8 mouse cellular contexts compared by ENCODE assay signal in the genomic region with DNA sequence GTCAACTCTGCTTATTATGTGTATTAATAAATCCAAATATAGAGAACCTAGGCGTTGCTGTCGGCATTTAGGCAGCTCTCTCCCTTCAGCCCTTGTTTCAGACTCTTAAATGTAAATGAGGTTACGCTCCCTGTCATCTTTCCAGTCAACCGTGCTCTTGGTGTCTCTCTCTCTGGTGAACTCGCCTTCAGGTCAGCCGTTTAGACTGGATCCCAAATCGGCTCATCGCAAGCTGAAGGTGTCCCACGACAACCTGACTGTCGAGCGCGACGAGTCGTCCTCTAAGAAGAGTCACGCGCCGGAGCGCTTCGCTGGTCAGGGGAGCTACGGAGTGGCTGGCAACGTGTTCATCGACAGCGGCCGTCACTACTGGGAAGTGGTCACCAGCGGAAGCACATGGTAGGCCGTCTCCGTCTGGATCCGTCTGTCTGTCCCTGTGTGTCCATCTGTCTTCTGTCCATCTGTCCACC. TPM values are rescaled to one million over a fixed set of nuclear protein-coding genes. Genes with fewer than 3 reads are reported as not detected.
DNase-seq lines count a peak whose midpoint lies in the region; ATAC-seq and TF ChIP-seq lines count a peak whose summit lies in the region.
"Not testable (repeated sequence)": the region's sequence is repeated elsewhere in the genome, so short reads cannot be mapped to it uniquely, and the experiment has no call there.

No protein-coding gene starts in this region.

- not testable (repeated sequence) for H3K4me2 ChIP-seq in forebrain, embryonic 16.5 days (ENCODE audit: low read length); neural tube, embryonic 11.5 days (ENCODE audit: low read depth)
- peak overlapping the region; percentile 38; the same call in 1 of the 2 replicates for H3K4me2 ChIP-seq in liver, postnatal 0 days (ENCODE audit: low read depth, low read length)

- peak; percentile 75 for DNase-seq in ES-E14 (ENCODE audit: low read depth, low spot score)
- DNase-seq in cerebellum, adult 2 months = peak; percentile 65 to 67
- DNase-seq in heart, postnatal 25 days (ENCODE audit: low spot score) = peak; percentile 55
- peak; percentile 85 for DNase-seq in layer of hippocampus, adult 11-12 months (ENCODE audit: low spot score)
- peak; percentile 64 for DNase-seq in liver, postnatal 0 days
- not testable (repeated sequence) for DNase-seq in neural tube, embryonic 11.5 days (ENCODE audit: low spot score)
- peak; percentile 41 for DNase-seq in thymus, postnatal 0 days (ENCODE audit: low spot score)

- H3K9me3 ChIP-seq in ES-E14 (ENCODE audit: control insufficient read depth, insufficient read depth, low read depth, low read length) = peaks cover 58% of the 10 kb centered on the region
- H3K9me3 ChIP-seq in forebrain, embryonic 16.5 days (ENCODE audit: control insufficient read depth, low read length) = peaks cover 39% of the 10 kb centered on the region
- peaks cover 25% of the 10 kb centered on the region for H3K9me3 ChIP-seq in liver, postnatal 0 days (ENCODE audit: low read length)
- H3K9me3 ChIP-seq in neural tube, embryonic 11.5 days (ENCODE audit: control insufficient read depth, low read length) = peaks cover 41% of the 10 kb centered on the region

- intact Hi-C loops in heart, postnatal 25 days (cut with DNase I) = not testable (repeated sequence)

- in situ Hi-C loops in ES-E14 (cut with MboI; ENCODE audit: low sequenced_read_pairs in 2 of 2, unreplicated experiment in 2 of 2) = not testable (repeated sequence)

- TF ChIP-seq POLR2A in cerebellum, adult 2 months (IDR thresholded peaks at IDR 0.05; ENCODE audit: borderline replicate concordance, insufficient read depth, low read length) = not testable (repeated sequence)

- H3K27me3 ChIP-seq in cerebellum, adult 2 months (ENCODE audit: control insufficient read depth, insufficient read depth, low read length); forebrain, embryonic 16.5 days (replicated peaks; ENCODE audit: control insufficient read depth, insufficient read depth, low read length); neural tube, embryonic 11.5 days (ENCODE audit: control insufficient read depth, insufficient read depth, low read length): not testable (repeated sequence)
- peaks cover 36% of the 10 kb centered on the region; the same call in 1 of the 2 replicates for H3K27me3 ChIP-seq in liver, postnatal 0 days (ENCODE audit: insufficient read depth, low read length)

- not testable (repeated sequence) for TF ChIP-seq CTCF in cerebellum, adult 2 months (IDR thresholded peaks at IDR 0.05; ENCODE audit: borderline replicate concordance, insufficient read depth, low read depth, low read length); liver, postnatal 0 days (IDR thresholded peaks at IDR 0.05; ENCODE audit: low read depth)

- peak; percentile 12 for ATAC-seq in forebrain, embryonic 16.5 days
- ATAC-seq in liver, postnatal 0 days = not testable (repeated sequence)
- peak; percentile 10 for ATAC-seq in neural tube, embryonic 11.5 days (ENCODE audit: insufficient read depth, low FRiP score, low TSS enrichment)

- not testable (repeated sequence) for TF ChIP-seq EP300 in liver, postnatal 0 days (IDR thresholded peaks at IDR 0.05; ENCODE audit: low read depth)

- peak overlapping the region; percentile 1; the same call in 1 of the 2 replicates for H3K27ac ChIP-seq in ES-E14 (ENCODE audit: insufficient read depth, low read depth, low read length, poor library complexity, severe bottlenecking)
- H3K27ac ChIP-seq in cerebellum, adult 2 months (ENCODE audit: insufficient read depth, low read length); liver, postnatal 0 days (ENCODE audit: low read depth); neural tube, embryonic 11.5 days (ENCODE audit: low read depth, low read length): not testable (repeated sequence)
- H3K27ac ChIP-seq in forebrain, embryonic 16.5 days (ENCODE audit: low read length) = peak overlapping the region; percentile 7; the same call in 1 of the 2 replicates

- 86% methylated on average over 28 of the region's 28 CpGs for WGBS in cerebellum, adult 2 months
- whole genome bisulfite sequencing in forebrain, embryonic 16.5 days = 87% methylated on average over 28 of the region's 28 CpGs
- WGBS in liver, postnatal 0 days (ENCODE audit: insufficient replicate concordance) = 71% methylated on average over 28 of the region's 28 CpGs
- WGBS in neural tube, embryonic 11.5 days = 86% methylated on average over 28 of the region's 28 CpGs

- H3K4me3 ChIP-seq in ES-E14 (ENCODE audit: insufficient read depth in 1 of 2, low read depth in 1 of 2, low read length in 2 of 2, poor library complexity in 1 of 2, severe bottlenecking in 1 of 2); cerebellum, adult 2 months (replicated peaks; ENCODE audit: insufficient read depth, low read depth, low read length); forebrain, embryonic 16.5 days (replicated peaks; ENCODE audit: low read length); neural tube, embryonic 11.5 days (ENCODE audit: low read depth, low read length): not testable (repeated sequence)
- peak overlapping the region; percentile 6; the same call in 1 of the 2 replicates for H3K4me3 ChIP-seq in liver, postnatal 0 days (ENCODE audit: low read depth, low read length)

- not testable (repeated sequence) for H3K9ac ChIP-seq in ES-E14 (ENCODE audit: insufficient read depth, low read depth, low read length, poor library complexity, severe bottlenecking); forebrain, embryonic 16.5 days (replicated peaks; ENCODE audit: low read depth, low read length); liver, postnatal 0 days (replicated peaks); neural tube, embryonic 11.5 days (ENCODE audit: low read length)

- H3K4me1 ChIP-seq in ES-E14 (ENCODE audit: control insufficient read depth in 2 of 2, insufficient read depth in 2 of 2, low read length in 2 of 2, poor library complexity in 1 of 2); cerebellum, adult 2 months (ENCODE audit: control insufficient read depth, insufficient read depth, low read length); forebrain, embryonic 16.5 days (replicated peaks; ENCODE audit: control insufficient read depth, insufficient read depth, low read length); liver, postnatal 0 days (ENCODE audit: insufficient read depth); neural tube, embryonic 11.5 days (ENCODE audit: control insufficient read depth, insufficient read depth, low read length): not testable (repeated sequence)

- H3K36me3 ChIP-seq in ES-E14 (ENCODE audit: control insufficient read depth, insufficient read depth, low read length, poor library complexity, severe bottlenecking) = peaks cover 80% of the 10 kb centered on the region
- peaks cover 38% of the 10 kb centered on the region for H3K36me3 ChIP-seq in forebrain, embryonic 16.5 days (ENCODE audit: control insufficient read depth, insufficient read depth)
- peaks cover 17% of the 10 kb centered on the region for H3K36me3 ChIP-seq in liver, postnatal 0 days (replicated peaks; ENCODE audit: insufficient read depth, low read length)
- H3K36me3 ChIP-seq in neural tube, embryonic 11.5 days (ENCODE audit: control insufficient read depth, insufficient read depth, low read length) = peaks cover 37% of the 10 kb centered on the region

RNA-seq across cellular contexts. Expression of a gene that starts 22.1 kb away (rescaled TPM):
- total RNA-seq in ES-E14 (2012; rRNA removed) = 165 and 322 TPM in 2 replicates
- 648 and 794 TPM in 2 replicates for polyA plus RNA-seq in cerebellum, adult 2 months (2012; rRNA removed)
- 174 and 293 TPM in 2 replicates for polyA plus RNA-seq in forebrain, embryonic 16.5 days (2015; fragmentation: Nextera tagmentation; extraction: Ambion mirVana)
- 10 to 100 TPM; 31.7 to 43.0 TPM for total RNA-seq in heart, postnatal 25 days (2021)
- polyA plus RNA-seq in liver, postnatal 0 days (2015; fragmentation: Nextera tagmentation; extraction: Ambion mirVana) = 64.4 and 87.0 TPM in 2 replicates
- 214 and 267 TPM in 2 replicates for polyA plus RNA-seq in neural tube, embryonic 11.5 days (2014; fragmentation: Nextera tagmentation; extraction: Ambion mirVana)
- polyA plus RNA-seq in thymus, postnatal 0 days (2015; fragmentation: Nextera tagmentation; extraction: Ambion mirVana) = 166 and 243 TPM in 2 replicates
